Mouse (Mus musculus): ENCODE measurements around the gene Col9a1. TPM values are rescaled to one million over a fixed set of nuclear protein-coding genes. Genes with fewer than 3 reads are reported as not detected.

Col9a1 gene
- total RNA-seq, 2 experiments from 2014 or later, result not detected

DNA sequence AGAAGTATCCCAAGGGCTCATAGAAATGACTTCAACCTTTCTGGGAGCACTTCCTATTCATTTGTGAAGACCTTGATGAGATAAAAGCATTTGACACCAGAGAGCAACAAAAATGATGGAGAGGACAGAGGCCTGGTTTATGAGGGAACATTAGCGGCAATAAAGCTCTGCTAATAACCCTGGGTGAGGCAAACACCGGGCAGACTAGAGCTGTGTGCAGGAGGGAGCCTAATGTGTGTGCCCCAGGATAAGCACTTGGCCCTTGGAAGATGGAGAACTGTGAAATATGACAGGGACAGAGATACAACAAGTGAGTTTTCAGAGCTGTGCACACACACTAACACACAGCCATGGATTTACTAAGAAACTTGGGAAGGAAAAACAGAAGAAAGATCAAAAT is 115.1 kb downstream of the Col9a1 start:
- no peak for ATAC-seq (ENCODE audit: poor library complexity, severe bottlenecking)

GRCm38 (mm10) chr1:24294979-24295942 is 117.9 kb downstream of the Col9a1 start:
- no peak for ATAC-seq (ENCODE audit: poor library complexity, severe bottlenecking)

- ATAC-seq (ENCODE audit: poor library complexity, severe bottlenecking), result no peak
Measured at GRCm38 (mm10) chr1:24300700-24301099, 123.3 kb downstream of the Col9a1 start.

Other genes starting within 250 kb of the Col9a1 start
- gene Sdhaf4, start 172.0 kb upstream of the Col9a1 start, total RNA-seq (2015), result 17.3 and 20.7 TPM in 2 replicates
- gene Sdhaf4, start 172.0 kb upstream of the Col9a1 start, total RNA-seq (2017), result 4.4 and 4.9 TPM in 2 replicates
- gene Fam135a, start 77.3 kb upstream of the Col9a1 start, total RNA-seq (2015), result 1.5 and 1.7 TPM in 2 replicates
- 1.3 and 2.0 TPM in 2 replicates for gene Fam135a, start 77.3 kb upstream of the Col9a1 start, total RNA-seq (2017)

Data from megakaryocyte, adult 5-6 weeks (primary cell).